Mouse (Mus musculus): ENCODE results near the gene Qtrt1.

DNA sequence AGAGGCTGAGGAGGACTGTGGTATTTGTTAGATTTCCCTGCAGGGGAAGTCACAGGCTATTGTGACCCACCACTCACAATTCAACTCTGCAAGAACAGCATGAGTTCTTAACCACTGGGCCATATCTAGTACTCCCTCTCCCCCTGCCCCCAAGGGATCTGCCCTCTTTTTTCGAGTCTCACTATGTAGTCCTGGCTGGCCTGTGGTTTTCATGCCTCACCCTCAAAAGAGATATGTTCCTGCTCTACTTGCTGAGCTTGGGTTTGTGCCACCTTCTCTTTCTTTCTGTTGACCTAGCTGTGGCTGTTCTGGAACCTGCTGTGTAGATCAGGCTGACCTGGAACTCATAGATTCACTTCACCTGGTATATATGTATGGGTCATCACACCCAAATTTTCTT lies 39.1 kb upstream of the Qtrt1 start:
- no peak for TF ChIP-seq GATA1 (IDR thresholded peaks at IDR 0.05; ENCODE audit: low read length)
- TF ChIP-seq TAL1 (IDR thresholded peaks at IDR 0.05; ENCODE audit: low read length): no peak

Measured in erythroblast, embryonic 14.5 days (primary cell).